Mouse (Mus musculus) embryonic facial prominence, embryonic 15.5 days (tissue): ENCODE measurements around the gene Fads1. TPM values are rescaled to one million over a fixed set of nuclear protein-coding genes. Genes with fewer than 3 reads are reported as not detected.

Experiments
- ATAC-seq: fragments of 200-750 bp; cut with Nextera tagmentation; 2 replicates; pipeline ENCODE4 v1.8.0; 2017; ENCODE audit warnings: low read depth, moderate TSS enrichment; ENCODE audit not compliant: insufficient number of reproducible peaks, low FRiP score, low TSS enrichment
- H3K27ac ChIP-seq: fragments of 300-500 bp; sonication (generic); replicated peaks from 2 replicates; pipeline ENCODE4 v1.5.1; 2015; ENCODE audit warnings: mild to moderate bottlenecking, inconsistent platforms
- H3K27me3 ChIP-seq: fragments of 300-500 bp; sonication (generic); 2 replicates; pipeline ENCODE4 v1.6.1; 2015; ENCODE audit warnings: inconsistent platforms
- H3K36me3 ChIP-seq: fragments of 300-500 bp; sonication (generic); 2 replicates; pipeline ENCODE4 v1.6.1; 2015; ENCODE audit warnings: mild to moderate bottlenecking, inconsistent platforms
- H3K4me1 ChIP-seq: fragments of 300-500 bp; sonication (generic); 2 replicates; pipeline ENCODE4 v1.6.1; 2015; ENCODE audit warnings: inconsistent platforms
- H3K4me2 ChIP-seq: fragments of 300-500 bp; sonication (generic); replicated peaks from 2 replicates; pipeline ENCODE4 v1.6.1; 2015; ENCODE audit warnings: mild to moderate bottlenecking, inconsistent platforms
- H3K4me3 ChIP-seq: fragments of 300-500 bp; sonication (generic); replicated peaks from 2 replicates; pipeline ENCODE4 v1.5.1; 2015; ENCODE audit warnings: mild to moderate bottlenecking, inconsistent platforms
- H3K9ac ChIP-seq: fragments of 300-500 bp; sonication (generic); 2 replicates; pipeline ENCODE4 v1.6.1; 2015; ENCODE audit warnings: inconsistent platforms
- H3K9me3 ChIP-seq: fragments of 300-500 bp; sonication (generic); replicated peaks from 2 replicates; pipeline ENCODE4 v1.6.1; 2016; ENCODE audit warnings: inconsistent platforms
- WGBS: fragments of 180-500 bp; shearing (Covaris S2); methylation state at CpG from one replicate; pipeline ENCODE4 v1.1.7; 2015; 5-methylcytosine and 5-hydroxymethylcytosine counted together
- polyA plus RNA-seq: library from polyadenylated mRNA; unstranded; fragments of >200 nt; fragmentation: Nextera tagmentation; extraction: Ambion mirVana; gene quantifications from 2 replicates; pipeline ENCODE4 v1.2.1, GENCODE M21; 2015

The Fads1 gene
- polyA plus RNA-seq, 1 experiment from 2014 or later: 77.6 TPM

DNA sequence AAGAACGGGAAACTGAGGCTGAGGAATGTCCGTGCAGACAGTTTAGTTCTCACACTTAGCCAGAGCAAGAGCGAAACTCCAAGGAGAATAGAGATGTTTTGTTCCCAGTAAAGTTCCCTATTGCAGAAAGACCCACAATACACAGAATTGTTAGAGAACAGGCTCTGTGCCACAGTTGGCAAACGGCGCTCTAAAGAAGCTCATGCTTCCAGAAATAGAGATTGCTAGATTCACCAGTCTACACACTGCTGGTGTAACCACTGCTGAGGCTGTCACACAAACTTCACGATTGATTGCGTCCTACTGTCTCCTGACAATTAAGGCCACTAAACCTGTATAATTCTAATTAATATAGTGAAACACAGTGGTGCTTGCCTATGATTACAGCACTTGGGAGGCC lies 1.5 kb upstream of the Fads1 start:
- 90% methylated on average over 7 of the region's 7 CpGs for WGBS
- Histone ChIP-seq H3K4me3 (no peak overlapping the region), H3K4me1 (peaks cover 11% of the 10 kb centered on the region), H3K36me3 (peaks cover 8% of the 10 kb centered on the region; the same call in 1 of the 2 replicates), H3K9ac (no peak overlapping the region), H3K9me3 (no peaks in the 10 kb centered on the region), H3K27ac (no peak overlapping the region), H3K27me3 (no peaks in the 10 kb centered on the region), H3K4me2 (no peak overlapping the region)
- no peak for ATAC-seq

DNA sequence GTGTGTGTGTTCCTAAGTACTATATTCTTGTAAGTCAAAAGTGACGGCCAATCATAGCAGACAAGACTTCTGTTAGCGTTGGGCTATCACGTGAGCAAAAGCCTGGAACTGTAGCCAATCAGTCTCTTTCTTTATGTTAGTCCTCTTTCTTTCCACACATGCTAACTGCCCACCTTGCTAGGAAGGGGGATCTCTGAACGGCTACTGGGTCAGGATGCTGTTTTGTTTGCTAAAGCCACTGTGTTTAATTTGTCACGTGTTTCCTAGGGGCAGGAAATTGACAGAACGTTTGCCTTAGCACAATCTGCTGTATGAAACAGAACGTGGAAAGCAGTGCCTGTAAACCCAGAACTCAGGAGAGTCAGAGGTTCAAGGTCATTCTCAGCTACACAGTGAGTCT lies 546 bp upstream of the Fads1 start:
- Histone ChIP-seq H3K27ac (peak overlapping the region; percentile 94; the same call in 1 of the 2 replicates), H3K27me3 (no peaks in the 10 kb centered on the region), H3K36me3 (peaks cover 17% of the 10 kb centered on the region), H3K4me2 (peak overlapping the region; percentile 75), H3K4me3 (peak overlapping the region; percentile 92), H3K9ac (no peak overlapping the region), H3K9me3 (no peaks in the 10 kb centered on the region), H3K4me1 (peaks cover 11% of the 10 kb centered on the region)
- WGBS: 25% methylated on average over 7 of the region's 7 CpGs
- ATAC-seq: no peak

DNA sequence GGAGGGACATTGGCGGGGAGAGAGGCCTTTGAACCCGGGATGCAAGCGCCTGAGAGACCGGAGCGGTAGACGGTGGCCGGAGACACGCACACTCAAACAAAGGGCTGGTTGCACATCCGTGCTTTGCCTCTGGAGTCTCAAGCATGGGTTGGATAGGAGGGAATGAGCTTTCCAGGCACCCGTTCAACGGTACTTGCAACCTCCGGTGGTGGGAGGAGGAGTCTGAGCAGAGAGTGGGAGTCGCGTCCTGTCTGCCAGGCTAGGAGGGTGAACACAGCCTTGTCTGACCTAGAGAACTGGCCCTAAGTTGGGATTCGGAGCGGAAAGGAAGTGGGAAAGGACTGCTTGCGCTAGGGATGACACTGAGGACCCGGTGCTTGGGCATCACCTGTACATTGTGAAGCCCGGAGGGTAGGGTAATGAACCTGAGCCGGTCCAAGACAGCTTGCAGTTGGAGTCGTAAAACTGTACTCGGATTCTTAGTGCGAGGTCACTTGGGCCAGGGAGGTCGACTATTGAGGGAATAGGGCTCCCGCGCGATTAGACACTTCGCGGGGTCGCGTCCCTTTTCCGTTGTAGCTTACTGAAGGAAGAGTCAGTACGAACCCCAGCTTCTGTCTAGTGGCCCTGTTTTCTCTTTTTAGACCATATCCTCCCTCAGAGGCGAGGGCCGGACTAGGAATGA lies 753 bp downstream of the Fads1 start:
- ATAC-seq: peak; percentile 64; the same call in 1 of the 2 replicates
- Histone ChIP-seq H3K36me3 (peaks cover 28% of the 10 kb centered on the region), H3K4me2 (peak overlapping the region; percentile 75), H3K27ac (peak overlapping the region; percentile 94), H3K9me3 (no peaks in the 10 kb centered on the region), H3K9ac (peak overlapping the region; percentile 75), H3K4me1 (peaks cover 19% of the 10 kb centered on the region), H3K27me3 (no peaks in the 10 kb centered on the region), H3K4me3 (peak overlapping the region; percentile 92)
- WGBS: 1% methylated on average over 35 of the region's 35 CpGs

DNA sequence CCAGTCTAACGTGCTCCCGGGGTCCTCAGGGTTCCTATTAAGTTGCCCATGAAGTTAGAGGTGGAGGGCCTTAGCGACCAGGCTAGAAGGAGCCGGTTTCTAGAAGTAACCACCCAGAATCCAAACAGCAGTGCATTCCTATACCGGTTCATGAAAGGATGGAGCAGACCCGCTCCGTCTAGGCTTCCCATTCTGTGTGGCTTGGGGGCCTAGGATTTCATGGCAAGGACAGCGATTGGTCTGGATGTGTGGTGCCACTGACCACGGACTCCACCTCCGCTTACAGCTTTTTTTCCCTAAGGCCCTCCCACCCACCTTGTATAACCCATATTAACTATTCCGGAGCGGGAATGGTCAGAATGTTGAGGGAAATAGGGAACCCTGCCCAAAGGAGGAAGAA lies 1.4 kb downstream of the Fads1 start:
- Histone ChIP-seq H3K36me3 (peaks cover 34% of the 10 kb centered on the region), H3K27ac (peak overlapping the region; percentile 94), H3K4me3 (peak overlapping the region; percentile 92), H3K9me3 (no peaks in the 10 kb centered on the region), H3K4me1 (peaks cover 21% of the 10 kb centered on the region), H3K27me3 (no peaks in the 10 kb centered on the region), H3K9ac (peak overlapping the region; percentile 75), H3K4me2 (peak overlapping the region; percentile 75)
- WGBS: 9% methylated on average over 12 of the region's 12 CpGs
- ATAC-seq: no peak

DNA sequence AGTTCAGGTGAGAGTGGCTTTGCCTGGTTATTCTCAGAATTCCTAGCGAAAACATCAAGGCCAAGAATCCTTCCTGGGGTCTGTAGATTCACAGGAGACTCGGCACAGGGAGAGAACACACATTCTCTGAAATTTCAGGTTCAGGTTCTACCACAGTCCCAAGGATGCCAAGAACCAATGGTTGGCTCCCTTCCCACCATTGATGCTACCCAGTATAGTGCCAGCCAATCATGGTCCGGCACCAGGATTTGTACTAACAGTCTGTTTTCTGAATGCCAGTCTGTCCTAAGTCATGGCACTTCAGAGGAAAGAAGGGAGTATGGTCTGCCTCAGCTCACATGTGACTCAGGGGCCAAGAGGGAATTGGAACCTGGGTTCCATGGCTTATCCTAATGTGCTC lies 3.2 kb downstream of the Fads1 start:
- Histone ChIP-seq H3K27ac (no peak overlapping the region), H3K4me2 (no peak overlapping the region), H3K9ac (no peak overlapping the region), H3K27me3 (no peaks in the 10 kb centered on the region), H3K4me3 (no peak overlapping the region), H3K4me1 (peaks cover 21% of the 10 kb centered on the region), H3K36me3 (peaks cover 47% of the 10 kb centered on the region), H3K9me3 (no peaks in the 10 kb centered on the region)
- ATAC-seq: no peak
- 90% methylated on average over 3 of the region's 3 CpGs for WGBS

DNA sequence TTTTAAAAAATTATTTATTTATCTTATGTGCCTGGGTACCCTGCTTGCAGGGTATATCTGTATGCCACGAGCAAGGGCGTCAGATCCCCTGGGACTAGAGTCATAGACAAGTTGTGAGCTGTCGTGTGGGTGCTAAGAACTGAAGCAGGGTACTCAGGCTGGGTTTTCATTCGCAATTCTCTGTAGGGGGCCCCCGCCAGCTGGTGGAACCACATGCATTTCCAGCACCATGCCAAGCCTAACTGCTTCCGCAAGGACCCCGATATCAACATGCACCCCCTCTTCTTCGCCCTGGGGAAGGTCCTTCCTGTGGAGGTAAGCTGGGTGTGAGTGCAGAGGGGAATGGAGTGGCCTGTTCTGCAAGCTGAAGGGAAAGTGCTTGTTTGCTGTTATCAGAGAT lies 3.9 kb downstream of the Fads1 start:
- no peaks in the 10 kb centered on the region for H3K9me3 ChIP-seq
- H3K4me2 ChIP-seq: no peak overlapping the region
- H3K4me1 ChIP-seq: peaks cover 21% of the 10 kb centered on the region
- ATAC-seq: no peak
- H3K27ac ChIP-seq: no peak overlapping the region
- H3K9ac ChIP-seq: no peak overlapping the region
- no peaks in the 10 kb centered on the region for H3K27me3 ChIP-seq
- H3K36me3 ChIP-seq: peaks cover 49% of the 10 kb centered on the region
- H3K4me3 ChIP-seq: no peak overlapping the region
- WGBS: 90% methylated on average over 8 of the region's 8 CpGs

DNA sequence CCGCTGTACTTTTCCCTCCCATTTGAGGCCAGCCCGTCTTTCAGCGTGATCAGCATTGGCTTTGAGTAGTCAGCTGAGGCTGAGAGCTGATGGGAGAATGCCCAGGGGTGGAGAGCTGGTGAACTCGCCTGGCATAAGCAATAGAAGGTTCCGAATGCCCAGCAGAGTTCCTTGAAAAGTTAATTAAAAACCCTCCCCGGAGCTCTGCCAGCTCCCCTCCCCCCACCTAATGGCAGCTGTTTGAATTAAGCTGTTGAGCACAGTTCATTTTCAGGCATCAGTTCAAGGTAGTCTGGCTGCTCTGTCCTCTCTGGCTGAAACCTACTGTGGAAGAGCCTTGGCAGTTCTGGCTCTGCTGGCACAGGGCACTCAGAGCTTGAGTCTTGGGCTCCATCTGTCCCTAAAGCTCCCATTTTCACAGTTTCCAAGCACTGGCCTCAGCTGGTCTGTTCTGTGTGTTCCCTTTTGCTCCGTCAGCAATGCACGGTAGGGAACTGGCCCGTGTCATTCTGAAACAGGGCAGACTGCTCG lies 5.7 kb downstream of the Fads1 start:
- no peak overlapping the region for H3K4me3 ChIP-seq
- H3K4me1 ChIP-seq: peaks cover 21% of the 10 kb centered on the region
- H3K36me3 ChIP-seq: peaks cover 67% of the 10 kb centered on the region
- H3K4me2 ChIP-seq: no peak overlapping the region
- 55% methylated on average over 10 of the region's 10 CpGs for WGBS
- ATAC-seq: no peak
- H3K27ac ChIP-seq: peak overlapping the region; percentile 40; the same call in 1 of the 2 replicates
- H3K27me3 ChIP-seq: no peaks in the 10 kb centered on the region
- H3K9me3 ChIP-seq: no peaks in the 10 kb centered on the region
- no peak overlapping the region for H3K9ac ChIP-seq

DNA sequence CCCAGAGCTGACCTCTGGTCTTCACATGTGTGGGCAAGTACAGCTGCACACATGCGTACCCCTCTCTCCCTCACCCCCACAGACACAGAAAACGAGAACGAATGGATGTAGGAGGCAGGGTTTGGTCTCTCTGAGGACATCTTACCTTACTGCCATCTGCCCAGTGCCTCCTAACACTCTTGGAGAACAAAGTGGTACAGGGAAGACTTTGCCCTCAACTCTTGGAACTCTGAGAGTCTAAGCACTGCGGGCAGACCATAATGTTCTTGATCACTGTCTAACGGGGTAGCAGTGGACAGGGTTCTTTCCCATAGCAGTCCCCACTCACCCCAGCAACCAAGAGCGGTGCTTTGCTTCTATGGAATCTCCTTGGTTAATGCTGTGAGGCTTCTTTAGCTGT lies 6.3 kb downstream of the Fads1 start:
- H3K4me3 ChIP-seq: no peak overlapping the region
- 97% methylated on average over 6 of the region's 6 CpGs for WGBS
- no peaks in the 10 kb centered on the region for H3K27me3 ChIP-seq
- no peak for ATAC-seq
- no peak overlapping the region for H3K9ac ChIP-seq
- H3K27ac ChIP-seq: 0 out of 2 replicates have a peak overlapping the region, but pooled peaks have one; percentile 40
- no peaks in the 10 kb centered on the region for H3K9me3 ChIP-seq
- peaks cover 74% of the 10 kb centered on the region for H3K36me3 ChIP-seq
- no peak overlapping the region for H3K4me2 ChIP-seq
- H3K4me1 ChIP-seq: peaks cover 17% of the 10 kb centered on the region

DNA sequence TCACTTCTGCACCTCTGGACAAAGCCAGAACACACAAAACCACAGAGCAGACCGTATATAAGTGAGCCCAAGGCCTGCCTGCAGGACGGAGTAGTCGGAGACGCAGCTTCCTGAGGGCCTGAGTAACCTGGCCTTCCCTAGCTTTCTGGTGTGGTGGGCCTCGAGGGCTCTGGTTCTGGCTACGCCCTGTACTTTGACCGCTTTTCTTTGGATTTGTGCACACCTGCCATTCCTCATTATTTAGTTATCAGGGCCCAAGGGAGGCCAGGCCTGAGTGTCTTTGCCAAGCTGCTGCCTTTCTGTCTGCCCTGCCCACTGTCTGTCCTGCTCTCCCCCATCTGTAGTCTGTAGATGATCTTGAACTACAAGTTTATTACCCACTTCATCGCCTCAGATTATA lies 7.3 kb downstream of the Fads1 start:
- ATAC-seq: no peak
- WGBS: 96% methylated on average over 8 of the region's 8 CpGs
- peaks cover 82% of the 10 kb centered on the region for H3K36me3 ChIP-seq

DNA sequence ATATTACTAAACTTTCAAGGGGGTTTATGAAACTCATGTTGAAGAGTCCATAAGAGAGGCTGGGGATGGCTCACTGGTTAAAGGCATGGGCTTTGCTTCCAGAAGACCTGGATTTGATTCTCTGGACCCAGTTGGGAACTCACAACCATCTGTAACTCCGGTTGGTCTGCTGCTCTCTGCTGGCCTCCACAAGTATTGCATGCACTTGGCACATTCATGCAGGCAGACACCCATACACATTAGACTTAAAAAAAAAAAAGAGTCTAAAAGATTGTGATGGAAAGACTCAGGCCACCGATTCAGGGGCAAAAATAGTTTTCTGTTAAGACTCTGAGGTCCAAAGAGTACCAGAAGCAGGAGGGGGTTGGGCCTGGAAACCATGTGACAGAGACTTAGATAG lies 8.1 kb downstream of the Fads1 start:
- peaks cover 83% of the 10 kb centered on the region for H3K36me3 ChIP-seq
- 44% methylated on average over 2 of the region's 2 CpGs for WGBS
- no peak overlapping the region for H3K27ac ChIP-seq
- H3K4me1 ChIP-seq: peaks cover 11% of the 10 kb centered on the region
- ATAC-seq: no peak
- no peak overlapping the region for H3K9ac ChIP-seq
- H3K27me3 ChIP-seq: no peaks in the 10 kb centered on the region
- H3K4me2 ChIP-seq: no peak overlapping the region
- H3K4me3 ChIP-seq: no peak overlapping the region
- no peaks in the 10 kb centered on the region for H3K9me3 ChIP-seq

More for the DNA sequence above, 7.3 kb downstream of the Fads1 start:
- no peaks in the 10 kb centered on the region for H3K27me3 ChIP-seq
- no peaks in the 10 kb centered on the region for H3K9me3 ChIP-seq
- H3K27ac ChIP-seq: no peak overlapping the region
- no peak overlapping the region for H3K4me2 ChIP-seq
- H3K4me3 ChIP-seq: no peak overlapping the region
- no peak overlapping the region for H3K9ac ChIP-seq
- peaks cover 11% of the 10 kb centered on the region for H3K4me1 ChIP-seq

DNA sequence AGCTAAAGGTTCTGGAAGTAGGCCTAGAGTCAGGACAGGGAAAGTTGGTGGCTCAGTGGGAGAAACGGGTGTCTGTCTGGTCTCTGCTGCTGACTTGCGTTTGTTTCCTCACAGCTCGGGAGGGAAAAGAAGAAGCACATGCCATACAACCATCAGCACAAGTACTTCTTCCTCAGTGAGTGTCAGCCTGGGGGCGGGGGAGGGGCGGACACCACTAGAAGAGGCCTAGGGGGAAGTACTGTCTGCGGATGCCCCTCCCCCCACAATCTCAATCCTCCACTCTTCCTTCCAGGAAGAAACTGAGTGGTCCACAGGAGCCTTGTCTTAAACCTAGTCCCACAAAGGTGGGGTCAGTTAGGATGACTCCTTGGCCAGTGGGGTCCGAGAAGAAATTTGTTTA lies 8.6 kb downstream of the Fads1 start:
- H3K36me3 ChIP-seq: peaks cover 81% of the 10 kb centered on the region
- peaks cover 11% of the 10 kb centered on the region for H3K4me1 ChIP-seq
- no peak overlapping the region for H3K9ac ChIP-seq
- H3K4me2 ChIP-seq: no peak overlapping the region
- no peak overlapping the region for H3K27ac ChIP-seq
- H3K9me3 ChIP-seq: no peaks in the 10 kb centered on the region
- H3K27me3 ChIP-seq: no peaks in the 10 kb centered on the region
- no peak for ATAC-seq
- no peak overlapping the region for H3K4me3 ChIP-seq
- WGBS: 61% methylated on average over 7 of the region's 7 CpGs

DNA sequence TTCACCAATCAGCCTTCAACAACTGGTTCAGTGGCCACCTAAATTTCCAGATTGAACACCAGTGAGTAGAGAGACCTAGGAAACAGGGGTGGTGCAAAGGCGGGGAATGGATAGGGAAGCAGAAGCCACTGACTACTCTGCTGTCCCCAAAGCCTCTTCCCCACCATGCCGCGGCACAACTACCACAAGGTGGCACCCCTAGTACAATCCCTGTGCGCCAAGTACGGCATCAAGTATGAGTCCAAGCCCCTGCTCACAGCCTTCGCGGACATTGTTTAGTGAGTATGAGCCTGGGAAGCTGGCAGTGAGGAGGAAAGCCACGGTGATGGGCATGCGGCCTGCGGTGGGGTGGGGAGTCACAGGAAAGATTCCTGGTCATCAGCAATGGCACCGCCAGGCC lies 11.6 kb downstream of the Fads1 start:
- H3K4me1 ChIP-seq: no peaks in the 10 kb centered on the region
- peaks cover 63% of the 10 kb centered on the region for H3K36me3 ChIP-seq
- no peak overlapping the region for H3K4me2 ChIP-seq
- no peak overlapping the region for H3K4me3 ChIP-seq
- ATAC-seq: no peak
- no peaks in the 10 kb centered on the region for H3K9me3 ChIP-seq
- 86% methylated on average over 11 of the region's 11 CpGs for WGBS
- no peaks in the 10 kb centered on the region for H3K27me3 ChIP-seq
- no peak overlapping the region for H3K9ac ChIP-seq
- no peak overlapping the region for H3K27ac ChIP-seq
